Mouse (Mus musculus) neural tube, embryonic 15.5 days (tissue): ENCODE measurements at regions not wholly inside any gene's neighbourhood (a gene's known extent, or its start where the extent isn't known, plus 50 kb on each side); places are given as distances from the start of the nearest gene placed in this dataset.
A peak's percentile ranks its signal among the peaks of the same experiment; 100 is the strongest.

ENCODE experiments used
- ATAC-seq: fragments of 200-750 bp; cut with Nextera tagmentation; 2 replicates; pipeline ENCODE4 v1.8.0; 2017; ENCODE audit warnings: mild to moderate bottlenecking, moderate TSS enrichment, moderate library complexity; ENCODE audit not compliant: low FRiP score
- H3K27ac ChIP-seq: fragments of 300-500 bp; sonication (generic); replicated peaks from 2 replicates; pipeline ENCODE4 v1.5.1; 2015; ENCODE audit warnings: mild to moderate bottlenecking, inconsistent platforms
- H3K27me3 ChIP-seq: fragments of 300-500 bp; sonication (generic); replicated peaks from 2 replicates; pipeline ENCODE4 v1.6.1; 2015; ENCODE audit warnings: inconsistent platforms
- H3K36me3 ChIP-seq: fragments of 300-500 bp; sonication (generic); 2 replicates; pipeline ENCODE4 v1.6.1; 2015; ENCODE audit warnings: inconsistent platforms
- H3K4me1 ChIP-seq: fragments of 300-500 bp; sonication (generic); 2 replicates; pipeline ENCODE4 v1.6.1; 2015; ENCODE audit warnings: inconsistent platforms
- H3K4me2 ChIP-seq: fragments of 300-500 bp; sonication (generic); 2 replicates; pipeline ENCODE4 v1.6.1; 2015; ENCODE audit warnings: inconsistent platforms, mild to moderate bottlenecking, moderate library complexity
- H3K4me3 ChIP-seq: fragments of 300-500 bp; sonication (generic); replicated peaks from 2 replicates; pipeline ENCODE4 v1.5.1; 2015; ENCODE audit warnings: mild to moderate bottlenecking, inconsistent platforms
- H3K9ac ChIP-seq: fragments of 300-500 bp; sonication (generic); replicated peaks from 2 replicates; pipeline ENCODE4 v1.6.1; 2015; ENCODE audit warnings: mild to moderate bottlenecking, inconsistent platforms
- H3K9me3 ChIP-seq: fragments of 300-500 bp; sonication (generic); replicated peaks from 2 replicates; pipeline ENCODE4 v1.6.1; 2016; ENCODE audit warnings: inconsistent platforms
- WGBS: fragments of 180-500 bp; shearing (Covaris S2); methylation state at CpG from one replicate; pipeline ENCODE4 v1.1.7; 2015; ENCODE audit warnings: mixed read lengths; 5-methylcytosine and 5-hydroxymethylcytosine counted together

GRCm38 (mm10) chr8:103331415-103331814, 546.0 kb upstream of the Cdh11 start:
- no peaks in the 10 kb centered on the region for H3K9me3 ChIP-seq
- no peak overlapping the region for H3K4me3 ChIP-seq
- H3K36me3 ChIP-seq: no peaks in the 10 kb centered on the region
- H3K27ac ChIP-seq: no peak overlapping the region
- no peak overlapping the region for H3K9ac ChIP-seq
- 76% methylated on average over 2 of the region's 2 CpGs for WGBS
- no peak overlapping the region for H3K4me2 ChIP-seq
- no peaks in the 10 kb centered on the region for H3K27me3 ChIP-seq
- ATAC-seq: no peak
- H3K4me1 ChIP-seq: no peaks in the 10 kb centered on the region

- no peaks in the 10 kb centered on the region for H3K36me3 ChIP-seq
- H3K9me3 ChIP-seq: no peaks in the 10 kb centered on the region
- 89% methylated on average over 3 of the region's 3 CpGs for WGBS
- ATAC-seq: no peak
- no peak overlapping the region for H3K27ac ChIP-seq
- H3K27me3 ChIP-seq: no peaks in the 10 kb centered on the region
- no peak overlapping the region for H3K4me2 ChIP-seq
- no peak overlapping the region for H3K9ac ChIP-seq
- no peak overlapping the region for H3K4me3 ChIP-seq
- H3K4me1 ChIP-seq: no peaks in the 10 kb centered on the region
These were observed 551.9 kb upstream of the Cdh11 start for GRCm38 (mm10) chr8:103337314-103337713.

- Histone ChIP-seq H3K9ac (no peak overlapping the region), H3K4me1 (no peaks in the 10 kb centered on the region), H3K27ac (no peak overlapping the region), H3K36me3 (no peaks in the 10 kb centered on the region), H3K4me2 (no peak overlapping the region), H3K27me3 (no peaks in the 10 kb centered on the region), H3K9me3 (no peaks in the 10 kb centered on the region), H3K4me3 (no peak overlapping the region)
- no peak for ATAC-seq
- 91% methylated on average over 2 of the region's 2 CpGs for WGBS
These were observed 553.6 kb upstream of the Cdh11 start for GRCm38 (mm10) chr8:103339042-103339441.

GRCm38 (mm10) chr8:103339951-103340350, 554.5 kb upstream of the Cdh11 start:
- Histone ChIP-seq H3K36me3 (no peaks in the 10 kb centered on the region), H3K27me3 (no peaks in the 10 kb centered on the region), H3K4me3 (no peak overlapping the region), H3K4me1 (no peaks in the 10 kb centered on the region), H3K9ac (no peak overlapping the region), H3K9me3 (no peaks in the 10 kb centered on the region), H3K27ac (no peak overlapping the region), H3K4me2 (no peak overlapping the region)
- WGBS: 91% methylated on average over 5 of the region's 5 CpGs
- no peak for ATAC-seq

GRCm38 (mm10) chr8:103343891-103344290, 558.4 kb upstream of the Cdh11 start:
- WGBS: 93% methylated on average over 3 of the region's 3 CpGs
- no peaks in the 10 kb centered on the region for H3K9me3 ChIP-seq
- H3K27me3 ChIP-seq: no peaks in the 10 kb centered on the region
- H3K27ac ChIP-seq: no peak overlapping the region
- no peaks in the 10 kb centered on the region for H3K4me1 ChIP-seq
- H3K36me3 ChIP-seq: no peaks in the 10 kb centered on the region
- ATAC-seq: no peak
- H3K9ac ChIP-seq: no peak overlapping the region
- H3K4me3 ChIP-seq: no peak overlapping the region
- H3K4me2 ChIP-seq: no peak overlapping the region

GRCm38 (mm10) chr8:103344871-103345270, 559.4 kb upstream of the Cdh11 start:
- no peaks in the 10 kb centered on the region for H3K36me3 ChIP-seq

GRCm38 (mm10) chr8:103347158-103347871, 561.9 kb upstream of the Cdh11 start:
- ATAC-seq: no peak
- Histone ChIP-seq H3K27me3 (no peaks in the 10 kb centered on the region), H3K4me1 (no peaks in the 10 kb centered on the region), H3K9ac (no peak overlapping the region), H3K4me3 (no peak overlapping the region), H3K9me3 (no peaks in the 10 kb centered on the region), H3K4me2 (no peak overlapping the region), H3K27ac (no peak overlapping the region), H3K36me3 (no peaks in the 10 kb centered on the region)
- WGBS: 50% methylated on average over 7 of the region's 7 CpGs

More at GRCm38 (mm10) chr8:103344871-103345270, 559.4 kb upstream of the Cdh11 start:
- Histone ChIP-seq H3K4me3 (no peak overlapping the region), H3K4me2 (no peak overlapping the region), H3K27me3 (no peaks in the 10 kb centered on the region), H3K4me1 (no peaks in the 10 kb centered on the region), H3K27ac (no peak overlapping the region), H3K9ac (no peak overlapping the region), H3K9me3 (no peaks in the 10 kb centered on the region)
- WGBS: 88% methylated on average over 2 of the region's 2 CpGs
- no peak for ATAC-seq

- Histone ChIP-seq H3K27ac (no peak overlapping the region), H3K4me1 (peaks cover 14% of the 10 kb centered on the region; the same call in 1 of the 2 replicates), H3K4me3 (no peak overlapping the region), H3K9ac (no peak overlapping the region), H3K9me3 (no peaks in the 10 kb centered on the region), H3K36me3 (no peaks in the 10 kb centered on the region), H3K4me2 (no peak overlapping the region), H3K27me3 (no peaks in the 10 kb centered on the region)
- 14% methylated on average over 3 of the region's 3 CpGs for WGBS
- ATAC-seq: peak; percentile 53; the same call in 1 of the 2 replicates
These were observed 576.3 kb upstream of the Cdh11 start for GRCm38 (mm10) chr8:103361713-103362112.

GRCm38 (mm10) chr8:103370394-103370793, 585.0 kb upstream of the Cdh11 start:
- no peak overlapping the region for H3K9ac ChIP-seq
- no peaks in the 10 kb centered on the region for H3K9me3 ChIP-seq
- ATAC-seq: no peak
- 0 out of 2 replicates have a peak, but pooled peaks cover 5% of the 10 kb centered on the region for H3K4me1 ChIP-seq
- H3K27ac ChIP-seq: no peak overlapping the region
- WGBS: 63% methylated on average over 2 of the region's 2 CpGs
- H3K27me3 ChIP-seq: no peaks in the 10 kb centered on the region
- H3K4me3 ChIP-seq: no peak overlapping the region
- no peaks in the 10 kb centered on the region for H3K36me3 ChIP-seq
- H3K4me2 ChIP-seq: no peak overlapping the region

- WGBS: 77% methylated on average over 1 of the region's 1 CpGs
- Histone ChIP-seq H3K9me3 (no peaks in the 10 kb centered on the region), H3K4me2 (no peak overlapping the region), H3K9ac (no peak overlapping the region), H3K27ac (no peak overlapping the region), H3K36me3 (no peaks in the 10 kb centered on the region), H3K27me3 (no peaks in the 10 kb centered on the region), H3K4me3 (no peak overlapping the region), H3K4me1 (no peaks in the 10 kb centered on the region)
- ATAC-seq: no peak
These were observed 587.6 kb upstream of the Cdh11 start for GRCm38 (mm10) chr8:103373007-103373406.

- no peak for ATAC-seq
- Histone ChIP-seq H3K4me3 (no peak overlapping the region), H3K27me3 (no peaks in the 10 kb centered on the region), H3K9me3 (no peaks in the 10 kb centered on the region), H3K4me1 (no peaks in the 10 kb centered on the region), H3K4me2 (no peak overlapping the region), H3K27ac (no peak overlapping the region), H3K36me3 (no peaks in the 10 kb centered on the region), H3K9ac (no peak overlapping the region)
- 75% methylated on average over 4 of the region's 4 CpGs for WGBS
These were observed 588.7 kb upstream of the Cdh11 start for GRCm38 (mm10) chr8:103374151-103374550.

GRCm38 (mm10) chr8:103378545-103378944, 593.1 kb upstream of the Cdh11 start:
- H3K4me3 ChIP-seq: no peak overlapping the region
- no peaks in the 10 kb centered on the region for H3K9me3 ChIP-seq
- no peaks in the 10 kb centered on the region for H3K4me1 ChIP-seq
- H3K27me3 ChIP-seq: no peaks in the 10 kb centered on the region
- no peak overlapping the region for H3K27ac ChIP-seq
- no peak overlapping the region for H3K4me2 ChIP-seq
- H3K9ac ChIP-seq: no peak overlapping the region
- ATAC-seq: no peak
- 54% methylated on average over 3 of the region's 3 CpGs for WGBS
- H3K36me3 ChIP-seq: no peaks in the 10 kb centered on the region
